Mouse (Mus musculus) forebrain, embryonic 15.5 days (tissue): ENCODE measurements around the gene Kcng1. TPM values are rescaled to one million over a fixed set of nuclear protein-coding genes. Genes with fewer than 3 reads are reported as not detected.

Experiments
- ATAC-seq: fragments of 200-750 bp; cut with Nextera tagmentation; replicated peaks from 2 replicates; pipeline ENCODE4 v1.8.0; 2017; ENCODE audit warnings: mild to moderate bottlenecking, moderate TSS enrichment, moderate library complexity
- H3K27ac ChIP-seq: fragments of 300-500 bp; sonication (generic); replicated peaks from 2 replicates; pipeline ENCODE4 v1.5.1; 2015; ENCODE audit warnings: mild to moderate bottlenecking, inconsistent platforms
- H3K27me3 ChIP-seq: fragments of 300-500 bp; sonication (generic); 2 replicates; pipeline ENCODE4 v1.6.1; 2015; ENCODE audit warnings: inconsistent platforms
- H3K36me3 ChIP-seq: fragments of 300-500 bp; sonication (generic); 2 replicates; pipeline ENCODE4 v1.6.1; 2015; ENCODE audit warnings: mild to moderate bottlenecking, inconsistent platforms
- H3K4me1 ChIP-seq: fragments of 300-500 bp; sonication (generic); 2 replicates; pipeline ENCODE4 v1.6.1; 2015; ENCODE audit warnings: inconsistent platforms
- H3K4me2 ChIP-seq: fragments of 300-500 bp; sonication (generic); replicated peaks from 2 replicates; pipeline ENCODE4 v1.6.1; 2015; ENCODE audit warnings: mild to moderate bottlenecking, inconsistent platforms
- H3K4me3 ChIP-seq: fragments of 300-500 bp; sonication (generic); 2 replicates; pipeline ENCODE4 v1.5.1; 2015; ENCODE audit warnings: mild to moderate bottlenecking, inconsistent platforms
- H3K9ac ChIP-seq: fragments of 300-500 bp; sonication (generic); replicated peaks from 2 replicates; pipeline ENCODE4 v1.6.1; 2015; ENCODE audit warnings: mild to moderate bottlenecking, inconsistent platforms
- H3K9me3 ChIP-seq: fragments of 300-500 bp; sonication (generic); 2 replicates; pipeline ENCODE4 v1.6.1; 2016; ENCODE audit warnings: inconsistent platforms
- WGBS: fragments of 180-500 bp; shearing (Covaris S2); methylation state at CpG from one replicate; pipeline ENCODE4 v1.1.7; 2015; ENCODE audit warnings: mixed read lengths; 5-methylcytosine and 5-hydroxymethylcytosine counted together
- polyA plus RNA-seq: library from polyadenylated mRNA; unstranded; fragments of >200 nt; fragmentation: Nextera tagmentation; extraction: Ambion mirVana; gene quantifications from 2 replicates; pipeline ENCODE4 v1.2.1, GENCODE M21; 2015

The Kcng1 gene
- polyA plus RNA-seq, 1 experiment from 2014 or later, result 16.0 TPM

DNA sequence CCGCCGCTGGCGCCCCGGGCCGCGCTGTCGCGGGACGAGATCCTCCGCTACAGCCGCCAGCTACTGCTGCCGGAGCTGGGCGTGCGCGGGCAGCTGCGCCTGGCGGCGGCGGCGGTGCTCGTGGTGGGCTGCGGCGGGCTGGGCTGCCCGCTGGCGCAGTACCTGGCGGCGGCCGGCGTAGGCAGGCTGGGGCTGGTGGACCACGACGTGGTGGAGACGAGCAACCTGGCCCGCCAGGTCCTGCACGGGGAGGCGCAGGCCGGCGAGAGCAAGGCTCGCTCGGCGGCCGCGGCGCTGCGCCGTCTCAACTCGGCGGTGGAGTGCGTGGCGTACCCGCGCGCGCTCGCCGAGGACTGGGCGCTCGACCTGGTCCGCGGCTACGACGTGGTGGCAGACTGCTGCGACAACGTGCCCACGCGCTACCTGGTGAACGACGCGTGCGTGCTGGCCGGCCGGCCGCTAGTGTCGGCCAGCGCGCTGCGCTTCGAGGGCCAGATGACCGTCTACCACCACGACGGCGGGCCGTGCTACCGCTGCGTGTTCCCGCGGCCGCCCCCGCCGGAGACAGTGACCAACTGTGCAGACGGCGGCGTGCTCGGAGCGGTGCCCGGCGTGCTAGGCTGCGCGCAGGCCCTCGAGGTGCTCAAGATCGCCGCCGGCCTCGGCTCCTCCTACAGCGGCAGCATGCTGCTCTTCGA, 50.6 kb downstream of the Kcng1 start:
- H3K27ac ChIP-seq, result peak overlapping the region; percentile 94
- peak overlapping the region; percentile 69 for H3K9ac ChIP-seq
- H3K36me3 ChIP-seq, result peaks cover 21% of the 10 kb centered on the region
- peak; percentile 78 for ATAC-seq
- peaks cover 37% of the 10 kb centered on the region for H3K4me1 ChIP-seq
- WGBS, result 4% methylated on average over 102 of the region's 105 CpGs
- no peaks in the 10 kb centered on the region for H3K27me3 ChIP-seq
- no peaks in the 10 kb centered on the region for H3K9me3 ChIP-seq
- peak overlapping the region; percentile 97 for H3K4me2 ChIP-seq
- H3K4me3 ChIP-seq, result peak overlapping the region; percentile 59

- H3K27ac ChIP-seq, result peak within 1 kb of the TSS; percentile 94
These were observed 51.4 kb downstream of the Kcng1 start, which contains the start of the genes Gm20716, Dpm1 and Mocs3 for GRCm38 (mm10) chr2:168230026-168230728. Gene Gm20716 (minus strand): TSS chr2:168230364. Gene Dpm1 (minus strand): TSS chr2:168230591. Gene Mocs3 (plus strand): TSS chr2:168230622.

DNA sequence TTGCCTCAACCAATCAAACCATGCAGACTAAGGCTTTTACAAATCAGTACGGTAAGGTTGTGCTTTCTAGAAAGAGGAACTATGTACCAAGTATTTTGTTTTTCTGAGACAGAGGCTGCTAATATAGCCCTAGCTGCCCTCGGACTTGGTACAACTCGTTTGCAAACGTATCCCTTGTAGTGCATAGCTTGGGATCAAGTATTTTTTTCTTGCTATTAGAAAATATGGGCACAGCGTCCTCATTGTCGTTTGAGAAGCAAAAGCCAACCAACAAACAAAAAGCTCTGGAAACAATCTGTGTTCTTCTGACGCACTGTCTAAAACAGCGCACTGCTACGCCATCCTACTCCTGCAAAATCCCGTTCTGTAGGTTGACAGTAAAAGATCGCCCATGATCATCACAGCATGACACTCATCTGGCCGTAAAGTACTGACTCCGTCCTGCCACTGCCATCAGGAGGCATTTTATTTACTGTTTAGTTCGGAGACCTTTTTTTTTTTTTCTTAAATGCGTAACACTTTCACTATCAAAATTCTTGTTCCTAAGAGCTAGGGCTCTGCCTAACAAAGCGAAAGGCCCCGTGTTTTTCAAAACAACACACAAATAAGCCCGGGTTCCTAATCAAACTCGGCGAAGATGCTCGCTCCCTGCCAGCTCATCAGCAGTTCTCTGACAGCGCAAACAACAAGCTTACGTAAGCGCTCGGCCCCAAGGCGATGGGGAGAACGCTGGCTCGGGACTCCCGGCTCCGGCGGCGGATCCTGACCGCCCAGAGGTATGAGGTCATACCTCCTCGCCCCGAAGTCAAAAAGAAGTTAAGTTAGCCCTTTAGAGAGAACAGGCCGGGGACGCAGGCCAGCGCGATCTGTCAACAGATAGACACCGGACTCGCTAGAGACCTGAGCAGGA, 52.2 kb downstream of the Kcng1 start:
- H3K27me3 ChIP-seq, result no peaks in the 10 kb centered on the region
- peak overlapping the region; percentile 59 for H3K4me3 ChIP-seq
- H3K36me3 ChIP-seq, result peaks cover 33% of the 10 kb centered on the region
- ATAC-seq, result no peak; the same call in 1 of the 2 replicates
- peak overlapping the region; percentile 69 for H3K9ac ChIP-seq
- H3K9me3 ChIP-seq, result no peaks in the 10 kb centered on the region
- peaks cover 37% of the 10 kb centered on the region for H3K4me1 ChIP-seq
- H3K27ac ChIP-seq, result peak overlapping the region; percentile 94; the same call in 1 of the 2 replicates
- WGBS, result 22% methylated on average over 41 of the region's 41 CpGs
- peak overlapping the region; percentile 97 for H3K4me2 ChIP-seq

More at GRCm38 (mm10) chr2:168230026-168230728, 51.4 kb downstream of the Kcng1 start, which contains the start of the genes Gm20716, Dpm1 and Mocs3:
- Histone ChIP-seq H3K27me3 (no peaks in the 10 kb centered on the region), H3K9ac (peak within 1 kb of the TSS; percentile 69), H3K4me1 (peaks cover 37% of the 10 kb centered on the region), H3K36me3 (peaks cover 28% of the 10 kb centered on the region), H3K4me2 (peak within 1 kb of the TSS; percentile 97), H3K4me3 (peak within 1 kb of the TSS; percentile 59), H3K9me3 (no peaks in the 10 kb centered on the region)
- peak; percentile 91 for ATAC-seq
- WGBS, result under 1% methylated on average over 73 of the region's 73 CpGs

- 90% methylated on average over 6 of the region's 6 CpGs for WGBS
- no peak for ATAC-seq
- Histone ChIP-seq H3K9me3 (no peaks in the 10 kb centered on the region), H3K4me2 (no peak overlapping the region), H3K27me3 (no peaks in the 10 kb centered on the region), H3K9ac (no peak overlapping the region), H3K36me3 (peaks cover 73% of the 10 kb centered on the region), H3K4me3 (no peak overlapping the region), H3K4me1 (peaks cover 5% of the 10 kb centered on the region), H3K27ac (no peak overlapping the region)
These were observed 58.2 kb downstream of the Kcng1 start for GRCm38 (mm10) chr2:168223326-168223725.

DNA sequence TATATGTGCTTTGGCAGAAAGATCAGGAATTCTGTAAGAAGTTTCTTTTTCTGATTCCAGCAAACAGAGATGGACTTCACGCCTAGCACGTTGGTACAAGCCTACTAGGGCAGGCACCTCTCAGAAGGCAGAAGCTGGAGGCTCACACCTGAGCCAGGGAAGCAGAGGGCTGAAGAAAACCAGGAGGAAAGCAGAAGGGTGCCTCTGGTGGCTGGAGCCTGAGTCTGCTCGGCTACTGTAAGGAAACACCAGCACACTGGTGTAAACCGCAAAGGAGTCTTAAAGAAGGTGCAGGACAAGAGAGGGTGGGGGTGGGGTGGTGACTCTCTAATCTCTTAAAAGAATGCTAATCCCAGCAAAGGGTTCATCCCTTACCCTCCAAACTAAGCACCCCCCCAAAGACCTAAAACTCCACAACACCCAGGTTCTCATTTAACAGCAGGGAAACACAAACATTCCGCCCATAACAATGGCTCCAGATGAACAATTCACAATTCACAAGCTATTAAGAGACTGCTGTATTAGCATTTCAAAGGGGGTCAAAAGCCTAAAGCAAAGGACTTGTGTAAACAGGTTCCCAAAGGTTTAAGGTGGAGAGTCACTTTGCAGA, 67.6 kb downstream of the Kcng1 start:
- no peaks in the 10 kb centered on the region for H3K9me3 ChIP-seq
- no peak overlapping the region for H3K4me3 ChIP-seq
- no peak overlapping the region for H3K27ac ChIP-seq
- H3K4me2 ChIP-seq, result no peak overlapping the region
- no peaks in the 10 kb centered on the region for H3K4me1 ChIP-seq
- WGBS, result 49% methylated on average over 5 of the region's 5 CpGs
- no peak overlapping the region for H3K9ac ChIP-seq
- no peaks in the 10 kb centered on the region for H3K27me3 ChIP-seq
- ATAC-seq, result no peak
- H3K36me3 ChIP-seq, result peaks cover 87% of the 10 kb centered on the region

Other genes with a start within 250 kb of the Kcng1 start
- gene Pard6b, start 200.7 kb downstream of the Kcng1 start, polyA plus RNA-seq, result 6.9 and 7.4 TPM in 2 replicates
- gene Adnp, start 74.6 kb downstream of the Kcng1 start, polyA plus RNA-seq, result 4.4 and 13.6 TPM in 2 replicates
- gene Gm20716, start 51.4 kb downstream of the Kcng1 start, polyA plus RNA-seq, result 26.0 and 28.0 TPM in 2 replicates
- 63.2 and 74.5 TPM in 2 replicates for gene Dpm1, start 51.1 kb downstream of the Kcng1 start, polyA plus RNA-seq
- 10.2 and 10.3 TPM in 2 replicates for gene Mocs3, start 51.1 kb downstream of the Kcng1 start, polyA plus RNA-seq